Mouse (Mus musculus): Measurements from ENCODE around the gene Uvrag.
A peak's percentile ranks its signal among the peaks of the same experiment; 100 is the strongest.
"Not testable (repeated sequence)": the region's sequence is repeated elsewhere in the genome, so short reads cannot be mapped to it uniquely, and the experiment has no call there.

Gene Uvrag

DNA sequence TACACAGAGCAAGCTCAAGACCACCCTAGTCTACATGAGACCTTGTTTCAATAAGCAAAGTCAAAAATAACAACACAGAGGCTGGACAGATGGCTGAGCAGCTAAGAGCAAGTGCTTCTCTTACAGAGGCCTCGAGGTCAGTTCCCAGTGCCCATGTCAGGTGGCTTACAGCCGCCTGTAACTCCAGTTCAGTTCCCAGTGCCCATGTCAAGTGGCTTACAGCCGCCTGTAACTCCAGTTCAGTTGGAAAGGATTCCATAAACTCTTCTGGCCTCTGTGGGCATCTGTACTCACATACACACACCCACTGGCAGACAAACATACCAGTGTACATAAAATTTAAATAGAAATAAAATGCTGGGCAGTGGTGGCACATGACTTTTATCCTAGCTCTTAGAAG lies 46.6 kb downstream of the Uvrag start:
- no peak for DNase-seq

DNA sequence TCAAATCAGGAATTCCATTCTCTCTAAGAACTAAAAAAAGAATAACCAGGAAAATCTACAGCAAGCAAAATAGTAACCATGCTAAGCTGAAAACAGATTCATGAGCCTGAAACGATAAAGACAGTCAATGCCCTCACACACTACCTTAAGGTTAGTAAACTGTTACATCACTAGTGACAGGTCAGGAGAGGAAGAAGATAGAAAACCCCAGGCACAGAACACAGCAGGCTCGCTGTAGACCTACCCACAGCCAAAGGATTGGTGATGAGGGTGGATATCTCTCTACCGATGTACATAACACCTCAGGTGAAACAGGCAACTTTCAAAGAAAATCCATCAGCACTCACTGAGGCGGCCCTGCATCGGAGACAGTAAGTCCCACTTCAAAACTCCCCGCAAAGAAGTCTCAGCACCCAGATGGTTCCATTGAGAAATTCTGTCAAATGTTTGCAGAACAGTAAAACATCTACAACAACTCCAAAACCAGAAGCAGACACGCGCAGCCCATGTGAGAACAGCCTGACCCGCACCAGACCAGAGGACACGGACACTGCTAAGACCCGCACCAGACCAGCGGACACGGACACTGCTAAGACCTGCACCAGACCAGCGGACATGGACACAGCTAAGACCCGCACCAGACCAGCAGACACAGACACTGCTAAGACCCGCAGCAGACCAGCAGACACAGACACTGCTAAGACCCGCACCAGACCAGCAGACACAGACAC lies 48.9 kb downstream of the Uvrag start:
- DNase-seq, result no peak

DNA sequence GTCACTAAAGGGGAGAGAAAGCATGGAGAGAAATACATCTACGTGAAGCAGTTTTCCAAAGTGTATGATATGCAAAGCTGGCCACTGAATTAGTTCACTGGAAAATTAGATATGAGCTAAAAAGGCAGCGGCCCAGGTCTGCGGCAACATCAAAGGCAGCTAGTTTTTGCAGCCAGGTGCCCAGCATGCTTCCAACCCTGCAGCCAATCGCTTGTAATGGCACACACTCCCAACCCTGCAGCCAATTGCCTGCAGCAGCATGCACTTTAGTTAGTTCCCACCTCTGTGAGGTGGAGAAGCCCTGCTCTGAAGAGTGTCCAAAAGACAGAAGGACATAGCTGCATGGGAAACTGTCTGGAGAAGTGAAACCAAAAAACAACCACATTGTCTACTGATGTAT lies 51.2 kb downstream of the Uvrag start:
- DNase-seq, result no peak

DNA sequence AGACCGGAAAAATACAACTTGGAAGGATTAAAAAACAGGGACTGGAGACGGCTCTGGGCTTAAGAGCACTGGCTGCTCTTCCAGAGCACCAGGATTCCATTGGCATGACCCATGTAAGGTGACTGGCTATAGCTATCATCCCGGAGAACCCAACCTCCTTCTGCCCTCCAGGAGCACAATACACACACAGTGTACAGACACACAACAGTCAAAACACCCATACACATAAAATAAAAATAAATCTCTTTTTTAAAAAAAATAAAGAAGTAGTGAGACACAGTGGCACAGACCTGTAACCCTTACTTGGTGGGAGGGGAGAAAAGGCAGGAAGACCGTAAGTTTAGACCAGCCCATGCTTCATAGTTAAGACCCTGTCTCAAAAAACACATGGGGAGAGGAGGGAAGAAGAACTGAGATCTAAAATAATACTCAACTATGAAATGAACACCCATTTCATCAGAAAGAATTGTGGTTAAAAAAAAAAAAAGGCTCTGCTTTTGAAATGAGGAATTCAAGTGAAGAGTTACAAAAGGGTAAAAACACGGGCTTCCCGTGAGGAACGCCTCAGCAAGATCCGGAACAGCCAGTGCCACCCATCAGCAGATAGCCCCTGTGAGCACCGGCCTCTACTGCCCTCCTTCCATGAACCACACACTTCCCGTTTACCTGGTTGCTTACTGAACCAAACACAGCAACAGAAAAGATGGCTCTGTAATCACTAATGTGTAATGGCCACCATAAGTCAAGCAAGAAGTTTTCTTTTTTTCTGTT lies 52.2 kb downstream of the Uvrag start:
- DNase-seq, result no peak

DNA sequence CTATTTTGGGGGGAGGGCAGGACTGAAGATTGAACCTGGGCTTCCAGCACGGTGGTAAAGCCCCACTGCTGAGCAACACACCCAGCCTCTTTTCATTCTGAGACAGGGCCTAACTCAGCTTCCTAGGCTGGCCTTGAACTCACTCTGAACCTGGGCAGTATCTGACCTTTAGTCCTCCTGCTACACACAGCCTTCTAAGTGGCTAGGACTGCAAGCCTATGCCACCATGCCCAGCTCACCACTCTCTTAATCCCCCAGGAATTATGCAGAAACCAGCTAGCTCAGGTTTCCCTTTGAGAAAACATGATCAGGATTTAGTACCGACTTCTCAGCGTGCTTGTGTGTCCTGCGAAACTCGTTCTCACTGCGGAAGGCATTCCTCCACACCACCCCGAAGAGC lies 53.4 kb downstream of the Uvrag start:
- DNase-seq, result no peak

DNA sequence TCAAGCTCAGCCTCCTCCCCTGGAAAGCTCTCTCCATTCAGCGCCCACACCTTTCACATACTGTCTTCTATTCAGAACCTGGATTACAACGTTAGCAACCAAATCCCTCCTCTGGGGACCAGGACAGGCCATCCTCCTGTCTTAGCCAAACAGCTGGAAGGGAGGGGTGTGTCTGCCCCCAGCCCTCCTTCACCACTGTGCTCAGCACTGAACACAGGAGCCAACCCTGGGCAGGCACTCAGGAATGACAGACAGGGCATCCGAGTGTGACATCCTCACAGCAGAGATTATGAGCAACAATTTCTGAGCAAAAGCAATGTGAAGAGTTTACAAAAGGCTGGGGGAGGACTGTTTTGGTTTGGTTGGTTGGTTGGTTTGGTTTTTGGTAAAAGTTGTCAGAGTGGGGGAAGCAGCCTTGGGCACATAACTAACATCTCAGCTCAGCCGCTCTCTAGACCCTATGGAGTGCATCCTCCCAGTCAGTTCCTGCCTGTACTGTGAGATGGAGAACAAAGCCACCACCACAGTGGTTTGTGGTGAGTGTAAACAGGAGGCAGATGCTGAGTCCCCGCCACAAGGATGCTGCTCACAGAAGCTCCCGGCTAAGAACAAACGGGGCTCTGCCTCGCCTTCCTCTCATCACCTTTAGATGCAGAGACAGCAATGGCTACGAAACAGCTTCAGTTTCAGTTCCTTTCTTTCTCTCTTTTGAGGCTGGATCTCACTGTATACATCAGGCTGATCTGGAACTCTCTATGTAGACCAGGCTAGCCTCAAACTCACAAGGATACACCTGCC lies 54.1 kb downstream of the Uvrag start:
- peak; percentile 75 to 83 for DNase-seq

DNA sequence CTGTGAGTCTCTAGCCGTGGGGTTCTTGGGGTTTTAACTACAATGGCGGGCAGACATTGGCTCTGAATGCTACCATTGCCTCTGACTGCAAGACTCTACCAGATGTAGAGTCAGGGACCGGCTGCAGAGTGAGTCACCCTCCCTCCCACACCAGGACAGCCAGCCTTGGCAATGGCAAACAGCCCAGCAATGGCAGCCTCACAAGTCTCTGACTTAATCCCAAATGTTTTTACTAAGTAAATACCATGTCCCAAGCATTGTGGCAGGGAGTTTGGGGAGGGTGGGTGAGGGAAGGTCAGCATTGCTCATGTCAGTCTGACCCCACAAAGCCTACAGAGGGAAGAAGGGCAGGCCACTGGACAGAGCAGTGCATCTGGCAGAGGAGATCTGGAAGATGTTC lies 55.7 kb downstream of the Uvrag start:
- DNase-seq, result no peak

DNA sequence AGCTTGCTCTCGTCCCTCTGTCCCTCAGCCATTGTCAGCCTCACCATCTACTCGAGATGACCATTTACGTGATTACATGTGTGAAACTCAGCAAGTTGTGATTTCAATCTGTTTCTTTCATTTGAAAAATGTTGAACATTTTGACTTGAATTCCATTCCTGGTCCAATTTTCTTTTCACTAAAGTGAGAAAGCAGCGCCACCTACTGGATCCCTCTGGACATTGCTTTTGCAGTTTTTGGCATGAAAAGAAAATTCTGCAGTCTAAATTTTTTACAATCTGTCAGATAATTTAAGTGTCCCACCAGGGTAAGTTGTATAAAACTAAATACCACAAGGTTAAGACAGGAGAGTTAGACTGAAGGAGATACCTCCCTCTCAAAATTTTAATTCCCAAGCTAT lies 61.4 kb downstream of the Uvrag start:
- DNase-seq, result peak; percentile 26 to 51

DNA sequence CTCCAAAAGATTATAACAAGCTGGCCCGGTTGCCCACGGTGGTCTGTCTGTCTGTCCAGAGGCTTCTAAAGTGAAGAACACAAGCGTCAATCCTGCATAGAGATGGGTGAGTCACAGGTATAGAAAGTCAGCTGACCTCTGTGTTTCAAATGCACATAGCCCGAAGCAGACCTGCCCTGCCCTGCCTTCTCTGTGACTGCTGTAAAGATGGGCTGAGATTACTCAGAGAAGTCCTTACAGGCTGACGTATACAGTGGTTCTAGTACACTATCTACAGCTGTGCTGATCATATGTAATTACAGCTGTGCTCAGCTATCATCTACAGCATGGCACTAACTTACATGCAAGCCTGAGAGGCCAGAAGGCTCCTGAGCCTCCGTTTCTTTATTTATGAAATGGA lies 62.1 kb downstream of the Uvrag start:
- no peak for DNase-seq

DNA sequence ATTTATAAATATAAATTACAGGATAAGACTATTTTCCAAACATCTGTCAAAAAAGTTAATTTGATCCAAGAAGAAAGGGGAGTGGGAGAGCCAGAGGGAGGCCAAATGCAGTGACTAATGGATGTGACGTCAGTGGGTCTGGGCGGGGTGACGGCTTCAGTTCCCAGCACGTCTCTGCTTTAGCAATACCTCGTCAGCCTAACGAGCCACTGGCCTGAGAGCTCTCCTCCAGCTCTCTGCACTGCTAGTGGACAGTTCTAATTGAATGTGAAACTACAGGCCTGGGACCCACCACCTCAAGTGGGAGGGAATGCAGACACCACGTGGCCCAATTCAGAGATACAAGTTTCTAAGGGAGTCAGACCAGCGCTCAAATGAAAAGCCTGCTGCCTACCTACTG lies 63.7 kb downstream of the Uvrag start:
- no peak for DNase-seq

DNA sequence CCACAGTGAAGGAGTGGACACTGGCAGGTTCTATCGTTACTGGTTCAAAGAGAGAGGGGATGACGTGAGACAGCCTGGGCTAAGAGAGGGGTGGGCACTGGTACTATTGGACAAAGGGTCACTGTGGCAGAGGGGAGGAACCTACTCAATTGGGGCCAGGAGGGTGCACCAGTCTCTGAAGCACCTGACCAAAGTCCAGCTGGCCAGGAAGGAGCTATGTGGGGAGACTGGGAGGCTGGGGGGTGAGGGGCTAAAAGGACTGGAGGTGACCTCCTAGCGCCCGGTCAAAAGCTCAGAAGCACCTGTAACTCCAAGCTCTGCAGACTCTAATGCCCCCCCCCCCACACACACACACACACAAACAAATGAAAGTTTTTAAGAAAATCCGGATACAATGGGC lies 65.8 kb downstream of the Uvrag start:
- DNase-seq, result no peak

DNA sequence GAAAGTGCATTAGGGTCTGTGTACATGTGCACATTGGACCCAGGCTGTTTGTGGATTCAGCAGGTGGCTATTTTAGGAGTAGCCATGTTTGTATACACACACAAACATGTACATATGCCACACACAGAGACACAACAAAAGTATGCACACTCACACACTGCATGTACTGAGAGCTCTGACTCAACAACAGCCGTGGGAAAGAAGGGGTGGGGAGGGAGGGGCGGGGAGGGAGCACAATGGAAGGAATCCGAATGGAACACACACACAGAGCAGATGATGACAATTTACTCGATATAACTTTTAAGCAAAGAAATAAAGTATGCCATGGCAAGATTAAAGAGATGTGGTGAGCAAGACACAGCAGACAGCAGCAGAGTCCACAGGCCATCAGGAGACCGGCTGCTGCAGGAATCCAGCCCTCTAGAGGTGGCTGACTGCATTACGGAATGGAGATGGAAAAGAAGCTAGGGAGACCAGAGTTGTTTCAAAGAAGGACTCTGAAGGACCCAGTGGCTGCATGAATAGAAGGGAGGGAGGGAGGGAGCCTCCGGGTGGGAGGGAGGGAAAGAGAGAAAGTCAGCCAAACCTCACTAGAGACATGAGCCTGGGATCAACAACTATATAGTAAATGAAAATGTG lies 67.1 kb downstream of the Uvrag start:
- DNase-seq, result no peak

DNA sequence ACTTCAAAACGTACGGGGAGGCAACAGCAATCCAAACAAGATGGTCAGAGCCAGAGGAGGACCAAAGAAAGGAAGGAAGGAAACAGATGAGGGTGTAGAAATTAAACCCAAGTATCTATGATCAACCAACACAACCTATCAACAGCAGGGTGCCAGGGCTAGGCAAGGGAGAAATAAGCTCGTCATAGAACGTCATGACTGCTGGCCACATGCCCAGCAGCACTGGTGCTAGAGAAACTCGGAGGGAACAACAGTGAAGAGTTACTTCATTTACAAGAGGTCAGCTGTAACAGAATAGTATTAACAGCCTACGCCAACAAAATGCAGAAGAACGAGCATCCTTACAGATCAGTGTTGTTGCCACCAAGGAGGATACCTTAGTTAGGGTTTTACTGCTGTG lies 73.2 kb downstream of the Uvrag start:
- DNase-seq, result no peak

DNA sequence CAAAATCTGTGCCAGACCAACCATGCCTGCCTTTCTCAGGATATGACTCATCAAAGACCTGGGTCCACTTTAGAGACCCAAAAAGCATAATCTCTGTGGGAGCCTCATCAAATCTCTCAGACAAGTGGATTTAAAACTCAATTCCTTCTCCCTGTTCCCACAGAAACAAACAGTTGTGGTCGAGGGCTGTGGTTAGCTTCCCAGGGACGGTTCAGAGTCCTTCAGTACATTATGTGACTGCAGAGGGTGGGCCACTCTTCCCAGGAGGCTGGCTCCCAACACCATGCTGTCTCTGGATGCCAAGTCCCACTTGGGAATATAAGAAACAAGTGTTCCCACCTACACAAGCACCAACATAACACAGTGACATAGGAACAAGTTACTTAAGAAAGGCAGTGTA lies 75.0 kb downstream of the Uvrag start:
- no peak for DNase-seq

DNA sequence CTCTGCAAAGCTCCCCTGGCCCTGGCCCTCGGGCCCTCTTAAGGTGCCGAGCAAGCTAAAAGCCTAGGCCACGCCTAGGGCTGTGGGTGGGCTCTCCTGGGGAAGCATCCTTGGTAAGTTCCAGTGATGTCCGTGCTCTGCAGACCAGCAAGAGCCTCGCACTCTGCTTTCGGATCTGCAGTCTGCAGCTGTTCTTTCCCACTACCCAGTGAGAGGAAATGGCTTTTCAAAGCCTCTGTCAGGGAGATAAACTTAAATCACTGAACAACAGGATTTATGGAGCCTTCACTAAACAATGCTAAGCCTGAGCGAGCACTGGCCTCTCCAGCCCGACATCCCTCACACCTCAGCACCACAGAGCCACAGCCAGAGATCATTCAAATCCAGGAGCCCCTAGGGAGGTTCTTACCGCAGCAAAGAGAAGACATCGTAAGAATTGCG lies 75.5 kb downstream of the Uvrag start:
- DNase-seq, result no peak

DNA sequence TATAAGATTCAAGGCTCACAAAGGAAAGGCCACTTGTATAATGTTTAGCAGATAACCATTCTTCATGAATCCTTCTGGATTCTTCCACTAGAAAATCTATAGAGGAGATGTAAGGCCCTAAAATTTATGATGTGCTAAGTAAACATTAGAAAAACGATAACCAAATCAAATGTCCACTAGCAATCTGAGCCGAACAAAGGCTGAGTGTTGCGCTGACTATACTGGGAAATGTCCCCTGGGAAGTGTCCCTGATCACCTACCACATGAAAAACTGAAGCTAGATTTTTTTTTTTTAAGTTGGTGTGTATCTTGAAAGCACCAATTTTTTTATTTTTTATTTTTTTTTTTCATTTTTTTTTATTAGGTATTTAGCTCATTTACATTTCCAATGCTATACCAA lies 76.1 kb downstream of the Uvrag start:
- no peak for DNase-seq

DNA sequence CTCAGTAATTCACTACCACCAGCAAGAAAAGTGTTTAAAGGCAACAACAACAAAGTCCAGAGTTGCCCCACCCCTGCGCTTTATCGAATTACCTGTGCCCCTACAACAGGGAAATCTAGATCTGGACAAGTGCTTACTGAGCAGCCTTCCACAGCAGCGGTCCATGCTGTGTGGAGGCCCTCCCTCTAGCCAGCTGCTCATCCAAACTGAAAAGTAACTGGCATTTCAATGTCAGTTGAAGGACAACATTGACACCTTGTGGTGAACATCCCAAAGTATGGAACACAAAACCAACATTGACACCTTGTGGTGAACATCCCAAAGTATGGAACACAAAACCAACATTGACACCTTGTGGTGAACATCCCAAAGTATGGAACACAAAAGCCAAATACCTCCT lies 78.7 kb downstream of the Uvrag start:
- DNase-seq, result not testable (repeated sequence)

DNA sequence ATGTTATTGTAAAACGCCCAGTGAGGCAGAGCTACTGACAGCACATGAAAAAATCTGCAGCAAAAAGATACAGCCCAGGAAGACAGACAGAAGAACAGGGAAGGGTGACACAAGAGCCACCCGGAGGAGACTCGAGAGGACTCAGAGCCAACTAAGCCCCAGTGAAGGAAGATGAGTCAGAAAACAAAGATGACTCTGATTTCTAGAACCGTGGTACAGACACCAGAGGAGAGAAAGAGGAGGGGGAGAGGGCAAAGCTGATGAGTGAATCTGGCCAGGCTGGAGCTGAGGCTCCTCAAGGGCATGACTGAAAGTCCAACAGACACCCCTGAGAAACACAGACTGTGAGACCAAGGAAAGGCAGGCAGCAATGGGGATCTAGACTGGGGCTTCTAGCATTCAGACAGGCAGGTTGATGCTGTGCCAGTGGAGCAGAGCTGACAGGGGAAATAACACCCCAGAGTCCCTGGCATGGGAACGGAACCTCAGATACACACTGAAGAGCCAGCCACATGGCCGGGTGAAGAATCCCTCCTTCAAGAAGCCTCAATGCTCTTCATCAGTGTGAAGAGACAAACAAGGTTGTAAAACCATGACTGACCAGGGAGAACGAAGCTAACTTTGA lies 79.8 kb downstream of the Uvrag start:
- DNase-seq, result no peak

DNA sequence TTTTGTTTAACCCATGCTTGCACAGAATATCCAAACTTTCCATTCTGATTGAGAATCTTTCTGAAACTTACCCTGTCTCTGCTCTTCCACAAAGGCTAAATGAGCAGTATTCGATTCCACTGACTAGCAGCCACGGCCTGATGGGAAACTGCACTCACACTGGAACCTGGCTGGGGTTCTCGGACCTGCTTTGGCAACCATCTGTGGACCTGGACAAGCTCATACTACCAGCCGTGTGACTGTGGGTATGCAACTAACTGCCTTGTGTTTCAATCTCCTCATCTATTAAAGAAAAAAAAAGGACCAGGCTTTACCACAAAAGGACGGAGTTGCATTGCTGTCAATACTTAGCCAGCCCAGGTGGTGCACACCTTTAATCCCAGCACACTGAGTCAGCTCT lies 80.5 kb downstream of the Uvrag start:
- no peak for DNase-seq

DNA sequence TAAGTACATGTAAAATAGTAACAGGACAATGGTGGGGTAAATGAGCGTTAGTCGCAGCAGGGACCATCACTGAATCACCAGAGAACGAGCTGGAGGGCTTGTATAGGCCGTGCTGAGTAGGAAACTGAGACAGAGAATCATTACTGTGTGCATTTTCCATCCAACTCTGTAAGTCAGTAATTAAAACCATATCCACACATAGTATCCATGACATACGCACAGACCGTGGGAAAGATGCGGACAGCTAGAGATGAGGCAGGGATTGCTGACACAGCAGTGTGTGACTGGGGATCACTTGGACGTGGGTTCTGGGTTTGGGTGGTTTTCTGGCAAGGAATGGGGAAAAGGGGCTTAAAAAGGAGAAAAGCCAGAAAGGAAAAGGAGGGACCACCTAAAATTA lies 81.0 kb downstream of the Uvrag start:
- DNase-seq, result no peak

DNA sequence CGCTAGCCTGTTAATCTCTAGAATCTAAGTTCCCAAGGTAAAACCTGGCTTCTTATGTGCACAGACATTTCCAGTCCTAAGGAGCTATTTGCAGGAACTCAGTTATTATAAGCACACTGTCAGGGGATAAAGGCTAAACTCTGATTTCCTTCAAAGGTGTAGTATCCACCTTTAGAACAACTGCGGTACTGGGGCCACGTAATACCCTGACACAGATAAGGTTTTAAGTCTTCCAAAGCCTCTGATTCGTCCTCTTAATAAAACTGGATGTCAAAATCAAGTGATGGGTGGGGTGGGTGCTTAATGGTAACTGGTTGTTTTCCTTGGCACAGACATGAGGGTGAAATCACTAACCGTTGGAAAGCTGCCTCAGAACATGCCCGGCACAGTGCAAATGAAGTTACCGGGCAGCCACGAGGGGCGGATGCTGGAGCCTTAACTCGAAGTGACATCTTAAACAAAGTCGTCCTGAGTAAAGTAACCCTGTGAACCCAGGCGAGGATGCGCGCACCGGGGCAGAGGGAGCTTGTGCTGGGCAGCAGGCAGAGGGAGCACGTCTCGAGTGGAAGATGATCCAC lies 83.8 kb downstream of the Uvrag start:
- DNase-seq, result no peak

DNA sequence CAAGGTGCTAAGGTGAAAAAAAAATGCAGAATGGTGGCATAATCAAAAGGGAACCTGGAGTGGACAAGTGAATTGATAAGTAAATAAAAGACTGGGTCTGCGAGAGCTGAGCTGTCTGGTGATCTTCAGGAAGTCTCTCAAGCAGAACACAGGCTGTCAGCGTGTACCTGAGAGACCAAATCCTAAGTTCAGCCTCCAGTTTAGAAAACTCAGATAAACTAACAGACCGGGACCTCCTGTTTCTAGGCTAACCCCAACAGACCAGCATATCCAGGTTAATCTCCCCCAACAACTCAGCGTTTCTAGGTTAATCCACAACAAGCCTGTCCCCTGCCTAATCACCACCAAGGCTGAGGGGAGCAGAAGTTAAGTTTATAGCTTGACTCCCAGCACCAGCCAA lies 87.3 kb downstream of the Uvrag start:
- DNase-seq, result no peak
